Mouse (Mus musculus): ENCODE results near the gene Aatk. TPM values are rescaled to one million over a fixed set of nuclear protein-coding genes. Genes with fewer than 3 reads are reported as not detected.

Aatk gene
- polyA plus RNA-seq, 1 experiment = 235 TPM

DNA sequence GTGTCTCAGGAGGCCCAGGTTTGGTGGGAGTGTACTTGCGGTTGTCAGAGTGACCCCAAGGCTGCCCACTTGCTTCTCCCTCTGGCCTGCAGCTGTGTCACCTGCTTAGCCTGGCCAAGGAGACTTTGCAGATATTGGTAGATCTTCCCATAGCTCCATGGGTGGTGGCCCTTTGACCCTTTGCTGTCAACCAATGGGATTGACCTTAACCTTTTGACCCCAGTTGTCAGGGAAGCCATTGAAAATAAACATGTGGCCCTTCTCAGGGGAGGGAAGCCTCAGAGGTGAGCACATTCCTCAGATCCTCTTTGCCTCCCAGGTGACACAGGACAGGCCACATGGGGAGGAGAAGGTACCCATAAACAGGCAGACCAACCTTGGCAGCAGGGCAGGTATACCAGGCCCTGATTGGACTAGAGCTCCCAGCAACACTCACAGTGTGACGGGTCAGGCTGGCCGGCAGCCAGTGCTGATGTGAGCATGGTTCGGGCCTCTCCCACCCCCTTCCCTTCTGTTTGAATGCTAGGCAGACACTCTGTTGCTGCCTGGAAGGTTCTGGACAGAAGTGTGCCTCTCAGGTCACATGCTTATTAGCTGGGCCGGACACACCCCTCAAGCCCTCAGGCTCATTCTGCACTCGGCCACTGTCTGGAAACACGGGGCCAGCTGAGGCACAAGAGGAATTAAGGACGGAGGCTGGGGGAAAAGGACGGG, 17.4 kb downstream of the Aatk start:
- H3K4me1 ChIP-seq (ENCODE audit: control insufficient read depth, insufficient read depth, low read length) = peaks cover 23% of the 10 kb centered on the region
- no peak overlapping the region for H3K27ac ChIP-seq (ENCODE audit: insufficient read depth, low read length)

DNA sequence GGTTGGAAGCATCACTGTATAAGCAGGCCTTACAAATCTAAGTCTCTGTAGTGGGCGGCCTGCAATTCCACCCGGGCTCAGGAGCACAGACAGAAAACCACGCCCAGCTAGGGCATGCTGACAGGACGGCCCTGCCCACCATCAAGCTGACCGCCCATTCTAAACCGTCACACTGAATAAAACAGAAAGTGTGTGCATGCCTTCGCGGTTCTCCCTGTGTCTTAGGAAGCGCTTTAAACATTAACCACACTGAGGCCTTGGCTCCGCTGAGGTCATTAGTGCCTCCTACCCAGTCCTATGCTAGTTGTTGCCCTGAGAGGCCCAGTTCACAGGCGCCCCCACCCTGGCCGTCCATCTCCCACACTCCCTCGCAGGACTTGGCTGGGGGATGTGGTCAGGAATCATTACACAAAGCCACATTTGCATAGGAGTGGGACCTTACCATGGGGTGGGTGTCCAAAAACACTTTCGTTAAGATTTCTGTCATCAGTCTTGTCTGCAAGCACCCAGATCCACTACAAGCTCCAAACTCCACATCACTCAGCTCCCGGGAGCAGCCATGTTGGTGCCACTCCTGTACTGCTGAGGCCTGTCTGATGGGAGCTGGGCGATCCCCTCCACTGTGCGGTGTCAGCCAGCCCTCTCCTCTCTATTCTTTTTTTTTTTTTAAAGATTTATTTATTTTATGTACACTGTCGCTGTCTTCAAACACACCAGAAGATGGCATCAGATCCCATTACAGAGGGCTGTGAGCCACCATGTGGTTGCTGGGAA, 18.5 kb downstream of the Aatk start:
- TF ChIP-seq CTCF (IDR thresholded peaks at IDR 0.05; ENCODE audit: extremely low read depth, insufficient read depth, low read length) (no peak), POLR2A (IDR thresholded peaks at IDR 0.05; ENCODE audit: extremely low read depth, insufficient read depth, low read length) (no peak)
- Histone ChIP-seq H3K27ac (ENCODE audit: insufficient read depth, low read length) (no peak overlapping the region), H3K4me1 (ENCODE audit: control insufficient read depth, insufficient read depth, low read length) (peaks cover 18% of the 10 kb centered on the region), H3K4me3 (ENCODE audit: insufficient read depth, low read length) (no peak overlapping the region)

More for the DNA sequence above, 17.4 kb downstream of the Aatk start:
- H3K4me3 ChIP-seq (ENCODE audit: insufficient read depth, low read length) = no peak overlapping the region
- no peak for TF ChIP-seq POLR2A (IDR thresholded peaks at IDR 0.05; ENCODE audit: extremely low read depth, insufficient read depth, low read length)

DNA sequence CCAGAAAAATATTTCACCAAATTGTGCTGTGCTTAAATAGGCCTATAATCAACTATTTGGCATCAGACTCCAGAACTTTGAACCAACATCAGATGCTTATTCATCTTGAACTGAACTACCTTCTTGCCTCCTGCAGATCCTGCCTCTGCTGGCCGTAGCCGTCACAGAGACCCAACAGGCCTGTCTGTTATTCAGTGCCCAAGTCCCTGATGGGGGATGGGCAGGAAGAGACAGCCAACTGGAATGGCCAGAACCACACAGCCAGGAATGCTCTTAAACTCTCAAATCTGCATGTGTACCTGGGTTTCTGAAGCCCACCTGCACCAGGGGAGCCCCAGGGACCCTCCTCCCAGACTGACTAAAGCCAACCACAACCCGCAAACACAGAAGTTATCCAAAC, 20.0 kb downstream of the Aatk start:
- H3K27ac ChIP-seq (ENCODE audit: insufficient read depth, low read length) = no peak overlapping the region
- peaks cover 27% of the 10 kb centered on the region for H3K4me1 ChIP-seq (ENCODE audit: control insufficient read depth, insufficient read depth, low read length)

DNA sequence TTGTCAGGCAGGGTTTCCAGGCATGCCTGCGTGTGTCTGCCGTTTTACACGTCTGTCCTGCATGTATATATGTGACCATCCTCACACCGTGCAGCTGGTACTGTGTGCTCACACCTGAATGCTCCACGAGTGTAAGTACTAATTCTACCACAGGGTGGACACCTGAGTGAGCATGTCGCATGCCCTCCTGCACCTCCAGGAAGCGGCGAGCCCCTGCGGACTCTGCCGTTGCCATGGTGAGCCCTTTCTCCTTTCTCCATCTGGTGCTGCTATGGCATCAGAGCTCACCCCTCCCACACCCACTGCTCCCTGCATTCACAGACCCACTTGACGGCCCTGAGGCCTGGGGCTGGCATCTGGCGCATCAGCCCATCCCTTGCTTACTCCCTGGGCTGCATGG, 24.1 kb downstream of the Aatk start:
- Histone ChIP-seq H3K4me3 (ENCODE audit: insufficient read depth, low read length) (no peak overlapping the region), H3K4me1 (ENCODE audit: control insufficient read depth, insufficient read depth, low read length) (peaks cover 25% of the 10 kb centered on the region)
- no peak for TF ChIP-seq CTCF (IDR thresholded peaks at IDR 0.05; ENCODE audit: extremely low read depth, insufficient read depth, low read length)
- TF ChIP-seq POLR2A (IDR thresholded peaks at IDR 0.05; ENCODE audit: extremely low read depth, insufficient read depth, low read length) = no peak

More for the DNA sequence above, 20.0 kb downstream of the Aatk start:
- no peak overlapping the region for H3K4me3 ChIP-seq (ENCODE audit: insufficient read depth, low read length)
- TF ChIP-seq POLR2A (IDR thresholded peaks at IDR 0.05; ENCODE audit: extremely low read depth, insufficient read depth, low read length) (no peak), CTCF (IDR thresholded peaks at IDR 0.05; ENCODE audit: extremely low read depth, insufficient read depth, low read length) (no peak)

DNA sequence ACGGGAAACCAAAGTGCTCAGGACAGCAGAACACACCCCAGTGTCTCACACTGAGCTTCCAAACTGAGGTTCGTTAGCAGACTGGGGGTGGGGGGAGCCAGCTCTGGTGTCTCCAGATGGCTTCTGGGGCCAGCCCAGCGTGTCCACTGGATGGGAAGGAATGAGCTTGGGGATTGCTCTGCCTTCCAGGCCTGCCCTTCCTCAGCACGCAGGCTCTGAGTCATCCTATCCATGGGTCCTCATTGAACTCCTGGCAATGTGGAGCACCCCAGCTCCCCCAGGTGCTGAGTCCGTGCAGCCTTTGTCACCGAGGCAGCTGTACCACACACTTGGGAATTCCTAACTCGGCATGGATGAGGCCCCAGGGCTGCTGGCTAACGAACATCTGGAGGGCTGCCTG, 24.8 kb downstream of the Aatk start:
- no peak overlapping the region for H3K4me3 ChIP-seq (ENCODE audit: insufficient read depth, low read length)
- no peak for TF ChIP-seq POLR2A (IDR thresholded peaks at IDR 0.05; ENCODE audit: extremely low read depth, insufficient read depth, low read length)
- TF ChIP-seq CTCF (IDR thresholded peaks at IDR 0.05; ENCODE audit: extremely low read depth, insufficient read depth, low read length) = no peak
- H3K4me1 ChIP-seq (ENCODE audit: control insufficient read depth, insufficient read depth, low read length) = peaks cover 25% of the 10 kb centered on the region
- peak overlapping the region; percentile 21; the same call in 1 of the 2 replicates for H3K27ac ChIP-seq (ENCODE audit: insufficient read depth, low read length)

More for the DNA sequence above, 24.1 kb downstream of the Aatk start:
- H3K27ac ChIP-seq (ENCODE audit: insufficient read depth, low read length) = peak overlapping the region; percentile 23; the same call in 1 of the 2 replicates

DNA sequence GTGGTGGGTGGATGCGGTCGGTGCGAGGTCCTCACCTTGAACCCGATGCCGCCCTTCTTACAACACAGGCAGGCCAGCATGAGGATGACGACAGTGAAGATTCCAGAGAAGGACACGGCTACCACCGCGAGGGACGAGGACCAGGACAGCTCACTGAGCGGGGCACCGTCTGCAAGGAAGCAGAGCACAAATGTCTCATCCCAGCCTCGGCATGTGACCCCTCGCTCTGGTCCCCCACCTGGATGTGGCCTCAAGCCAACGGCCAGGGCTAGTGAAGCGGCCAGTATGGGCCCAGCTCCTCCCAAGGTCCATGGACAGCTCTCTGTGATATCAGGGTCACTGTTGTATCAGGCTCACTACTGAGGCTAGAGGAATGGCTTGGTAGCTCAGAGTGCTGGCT, 25.6 kb downstream of the Aatk start:
- TF ChIP-seq POLR2A (IDR thresholded peaks at IDR 0.05; ENCODE audit: extremely low read depth, insufficient read depth, low read length) = no peak
- TF ChIP-seq CTCF (IDR thresholded peaks at IDR 0.05; ENCODE audit: extremely low read depth, insufficient read depth, low read length) = no peak
- Histone ChIP-seq H3K27ac (ENCODE audit: insufficient read depth, low read length) (no peak overlapping the region), H3K4me3 (ENCODE audit: insufficient read depth, low read length) (no peak overlapping the region), H3K4me1 (ENCODE audit: control insufficient read depth, insufficient read depth, low read length) (peaks cover 22% of the 10 kb centered on the region)

DNA sequence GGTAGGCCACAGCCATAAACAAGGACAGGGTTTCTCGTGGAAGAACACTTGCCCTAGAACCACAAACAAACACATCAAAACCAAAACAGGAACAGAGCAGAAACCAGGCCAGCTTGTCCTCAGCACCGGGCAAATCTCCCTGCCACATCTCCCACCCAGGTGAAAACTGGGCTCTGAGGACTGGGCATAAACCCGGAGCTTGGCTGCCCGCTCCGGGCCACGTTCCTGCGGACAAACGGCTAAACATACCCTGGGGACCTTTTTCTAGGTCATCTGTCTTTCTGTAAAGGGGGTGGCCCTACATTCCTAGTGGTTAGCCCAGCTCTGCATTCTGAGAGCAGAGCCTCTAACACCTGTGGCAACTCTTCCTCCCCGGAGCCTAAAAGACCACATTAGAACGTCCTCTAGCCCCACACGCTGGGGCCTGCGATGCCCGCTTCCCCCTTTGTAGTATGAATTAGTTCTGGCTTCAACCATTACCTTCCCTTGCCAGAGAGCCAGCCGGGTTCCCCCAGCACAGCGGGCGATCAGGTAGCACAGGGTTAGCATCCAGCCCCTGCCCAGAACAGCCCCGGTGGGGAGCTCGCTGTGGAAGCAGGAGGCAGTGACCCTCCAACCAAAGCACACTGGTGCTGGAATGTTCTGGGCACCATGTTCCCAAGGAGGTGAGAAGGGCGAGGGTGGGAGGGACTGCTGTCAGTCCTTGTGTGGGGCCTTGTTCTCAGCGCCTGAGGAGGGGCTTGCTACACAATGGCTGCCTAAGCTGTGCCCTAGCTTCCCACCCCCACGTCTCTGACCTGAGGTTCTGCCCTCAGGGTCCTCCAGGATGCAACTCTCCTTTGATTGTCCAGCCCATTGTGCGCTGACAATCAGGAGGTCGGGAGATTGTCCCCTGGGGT, 27.2 kb downstream of the Aatk start:
- H3K27ac ChIP-seq (ENCODE audit: insufficient read depth, low read length) = peak overlapping the region; percentile 78; the same call in 1 of the 2 replicates

DNA sequence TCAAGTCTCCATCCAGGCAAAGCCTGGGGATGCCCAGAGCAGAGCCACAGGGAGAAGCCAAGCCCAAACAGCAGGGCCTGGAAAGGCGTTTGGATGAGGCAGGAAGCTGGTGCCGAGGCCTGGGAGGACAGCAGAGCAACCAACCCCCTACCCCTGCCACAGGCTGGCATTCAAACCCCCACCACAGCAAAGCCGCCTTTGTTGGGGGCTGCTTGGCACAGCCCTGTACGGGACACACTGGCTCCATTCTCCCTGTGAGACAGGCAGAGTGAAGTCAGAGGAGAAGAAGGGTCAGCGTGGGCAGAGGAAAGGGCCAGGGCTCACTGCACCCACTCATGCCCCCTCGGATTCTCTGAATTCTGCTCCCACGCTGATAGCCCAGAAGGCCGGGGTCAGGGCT, 30.0 kb downstream of the Aatk start:
- H3K4me3 ChIP-seq (ENCODE audit: insufficient read depth, low read length) = 0 out of 2 replicates have a peak overlapping the region, but pooled peaks have one; percentile 23
- peaks cover under 1% of the 10 kb centered on the region for H3K4me1 ChIP-seq (ENCODE audit: control insufficient read depth, insufficient read depth, low read length)
- TF ChIP-seq CTCF (IDR thresholded peaks at IDR 0.05; ENCODE audit: extremely low read depth, insufficient read depth, low read length) (no peak), POLR2A (IDR thresholded peaks at IDR 0.05; ENCODE audit: extremely low read depth, insufficient read depth, low read length) (peak; percentile 65)
- peak overlapping the region; percentile 77 for H3K27ac ChIP-seq (ENCODE audit: insufficient read depth, low read length)

More for the DNA sequence above, 27.2 kb downstream of the Aatk start:
- TF ChIP-seq POLR2A (IDR thresholded peaks at IDR 0.05; ENCODE audit: extremely low read depth, insufficient read depth, low read length) = no peak
- TF ChIP-seq CTCF (IDR thresholded peaks at IDR 0.05; ENCODE audit: extremely low read depth, insufficient read depth, low read length) = no peak
- Histone ChIP-seq H3K4me1 (ENCODE audit: control insufficient read depth, insufficient read depth, low read length) (peaks cover 14% of the 10 kb centered on the region), H3K4me3 (ENCODE audit: insufficient read depth, low read length) (no peak overlapping the region)

DNA sequence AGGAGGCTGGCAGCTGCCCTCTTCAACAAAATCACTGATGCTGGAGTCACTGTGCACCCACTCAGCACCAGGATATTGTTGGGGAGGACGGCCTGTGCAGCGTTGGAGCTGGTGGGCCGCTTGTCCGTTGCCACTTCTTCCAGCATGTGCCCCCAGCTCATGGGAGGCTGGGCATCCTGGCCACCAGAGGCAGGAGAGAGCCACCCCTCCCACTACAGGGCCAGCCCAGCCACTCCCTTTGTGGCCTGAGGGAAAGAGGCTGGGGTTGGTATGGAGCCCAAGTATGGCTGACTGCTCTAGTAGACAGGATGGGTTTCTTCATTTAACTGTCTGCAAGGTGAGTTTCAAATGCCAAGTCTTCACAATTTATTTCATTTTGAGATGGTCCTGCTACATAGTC, 32.2 kb downstream of the Aatk start:
- Histone ChIP-seq H3K4me3 (ENCODE audit: insufficient read depth, low read length) (peak overlapping the region; percentile 23; the same call in 1 of the 2 replicates), H3K4me1 (ENCODE audit: control insufficient read depth, insufficient read depth, low read length) (no peaks in the 10 kb centered on the region), H3K27ac (ENCODE audit: insufficient read depth, low read length) (no peak overlapping the region)
- TF ChIP-seq CTCF (IDR thresholded peaks at IDR 0.05; ENCODE audit: extremely low read depth, insufficient read depth, low read length) (no peak), POLR2A (IDR thresholded peaks at IDR 0.05; ENCODE audit: extremely low read depth, insufficient read depth, low read length) (no peak)
